Mouse (Mus musculus) limb, embryonic 11.5 days (tissue): Measurements from ENCODE around the gene Osbp. TPM values are rescaled to one million over a fixed set of nuclear protein-coding genes. Genes with fewer than 3 reads are reported as not detected.
"Not testable (repeated sequence)": the region's sequence is repeated elsewhere in the genome, so short reads cannot be mapped to it uniquely, and the experiment has no call there.

Experiments used
- ATAC-seq: fragments of 200-750 bp; cut with Nextera tagmentation; 2 replicates; pipeline ENCODE4 v1.8.0; 2017; ENCODE audit warnings: low read depth; ENCODE audit not compliant: insufficient number of reproducible peaks, low FRiP score, low TSS enrichment
- DNase-seq: peaks from one replicate; pipeline ENCODE4 v3.0.0-alpha.2; 2015; ENCODE audit warnings: low spot score
- H3K27ac ChIP-seq: fragments of 300-500 bp; sonication (generic); replicated peaks from 2 replicates; pipeline ENCODE4 v1.5.1; 2014; ENCODE audit warnings: low read depth, mild to moderate bottlenecking, low read length
- H3K27me3 ChIP-seq: fragments of 300-500 bp; sonication (generic); 2 replicates; pipeline ENCODE4 v1.6.1; 2014; ENCODE audit warnings: mild to moderate bottlenecking, low read length, mixed read lengths; ENCODE audit not compliant: control insufficient read depth, insufficient read depth
- H3K36me3 ChIP-seq: fragments of 300-500 bp; sonication (generic); 2 replicates; pipeline ENCODE4 v1.6.1; 2014; ENCODE audit warnings: mild to moderate bottlenecking, low read length, moderate library complexity, mixed read lengths; ENCODE audit not compliant: control insufficient read depth, insufficient read depth
- H3K4me1 ChIP-seq: fragments of 300-500 bp; sonication (generic); 2 replicates; pipeline ENCODE4 v1.6.1; 2014; ENCODE audit warnings: low read length, mixed read lengths; ENCODE audit not compliant: control insufficient read depth, insufficient read depth
- H3K4me2 ChIP-seq: fragments of 300-500 bp; sonication (generic); 2 replicates; pipeline ENCODE4 v1.6.1; 2014; ENCODE audit warnings: low read depth, mild to moderate bottlenecking, moderate library complexity; ENCODE audit not compliant: severe bottlenecking
- H3K4me3 ChIP-seq: fragments of 300-500 bp; sonication (generic); 2 replicates; pipeline ENCODE4 v1.5.1; 2014; ENCODE audit warnings: low read depth, low read length
- H3K9ac ChIP-seq: fragments of 300-500 bp; sonication (generic); 2 replicates; pipeline ENCODE4 v1.6.1; 2014; ENCODE audit warnings: mild to moderate bottlenecking, low read length
- H3K9me3 ChIP-seq: fragments of 300-500 bp; sonication (generic); 2 replicates; pipeline ENCODE4 v1.6.1; 2016; ENCODE audit warnings: low read length; ENCODE audit not compliant: control insufficient read depth
- WGBS: fragments of 180-500 bp; shearing (Covaris S2); extraction: QIAGEN DNeasy Blood & Tissue Kit; methylation state at CpG from one replicate; pipeline ENCODE4 v1.1.7; 2014; 5-methylcytosine and 5-hydroxymethylcytosine counted together
- polyA plus RNA-seq: library from polyadenylated mRNA; unstranded; fragments of >200 nt; fragmentation: Nextera tagmentation; extraction: Ambion mirVana; gene quantifications from 2 replicates; pipeline ENCODE4 v1.2.1, GENCODE M21; 2014

The Osbp gene
- polyA plus RNA-seq, 1 experiment from 2014 or later = 6.1 TPM

DNA sequence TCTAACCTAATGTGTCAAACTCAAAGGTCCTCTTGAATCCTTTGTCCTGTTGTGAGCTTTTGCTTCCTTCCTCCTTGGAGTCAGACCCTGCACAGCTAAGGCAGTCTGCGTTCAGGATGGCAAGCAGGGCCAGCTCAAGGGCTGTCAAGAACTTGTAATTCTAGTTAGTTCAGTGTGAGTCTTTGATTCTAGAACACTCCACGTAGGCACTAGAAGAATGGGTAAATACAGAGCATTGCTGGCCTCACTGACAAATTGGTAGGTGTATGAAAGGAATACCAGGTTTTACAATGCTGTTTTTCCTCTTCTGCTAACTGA is 8.4 kb downstream of the Osbp start:
- no peak overlapping the region for H3K4me3 ChIP-seq
- ATAC-seq = no peak

DNA sequence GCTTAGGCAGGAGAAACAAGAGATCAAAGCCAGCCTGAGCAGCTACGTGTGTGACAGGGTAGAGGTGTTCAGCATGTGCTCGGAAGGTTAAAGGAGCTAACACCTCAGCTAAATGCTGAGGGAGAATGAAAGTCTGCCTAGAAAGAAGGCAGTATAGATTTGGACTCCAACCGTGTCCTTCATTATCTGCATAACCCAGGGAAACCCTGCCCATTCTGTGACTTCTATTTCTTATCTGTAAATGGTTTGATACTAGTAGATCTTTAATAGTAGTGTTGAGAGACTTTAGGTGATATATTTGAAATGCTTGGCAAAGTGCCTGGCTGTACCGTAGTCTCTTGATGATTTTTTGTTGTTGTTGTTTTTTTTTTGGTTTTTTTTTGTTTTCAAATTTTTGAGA is 9.9 kb downstream of the Osbp start:
- Histone ChIP-seq H3K9me3 (no peaks in the 10 kb centered on the region), H3K27me3 (no peaks in the 10 kb centered on the region), H3K4me1 (no peaks in the 10 kb centered on the region), H3K36me3 (peaks cover 24% of the 10 kb centered on the region), H3K4me3 (no peak overlapping the region), H3K4me2 (no peak overlapping the region), H3K9ac (no peak overlapping the region), H3K27ac (no peak overlapping the region)
- ATAC-seq = no peak
- WGBS = 83% methylated on average over 4 of the region's 4 CpGs
- no peak for DNase-seq

More for the DNA sequence above, 8.4 kb downstream of the Osbp start:
- H3K27ac ChIP-seq = no peak overlapping the region
- no peak overlapping the region for H3K9ac ChIP-seq
- H3K4me2 ChIP-seq = no peak overlapping the region
- no peaks in the 10 kb centered on the region for H3K9me3 ChIP-seq
- H3K27me3 ChIP-seq = no peaks in the 10 kb centered on the region
- H3K36me3 ChIP-seq = peaks cover 20% of the 10 kb centered on the region
- WGBS = 90% methylated on average over 2 of the region's 2 CpGs
- no peaks in the 10 kb centered on the region for H3K4me1 ChIP-seq
- no peak for DNase-seq

DNA sequence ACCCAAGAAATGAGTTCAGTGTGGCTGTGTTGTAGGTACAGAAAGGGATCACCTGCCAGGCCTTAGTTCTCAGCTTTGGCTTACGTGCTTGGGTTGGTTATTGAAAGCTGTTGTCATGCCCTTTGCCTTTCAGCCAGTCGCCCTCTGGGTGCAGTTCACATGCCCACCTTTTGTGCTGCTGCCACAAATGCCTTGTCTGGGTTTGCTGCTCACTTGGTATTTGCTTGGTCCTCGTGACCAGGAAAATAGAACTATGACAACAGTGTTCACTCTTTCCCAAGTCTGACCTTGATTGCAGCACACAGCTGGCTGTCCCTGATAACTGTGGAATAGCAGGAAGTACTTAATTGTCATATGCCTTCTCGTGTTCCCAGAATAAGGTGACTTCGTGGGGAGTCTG is 11.6 kb downstream of the Osbp start:
- H3K4me1 ChIP-seq = no peaks in the 10 kb centered on the region
- no peak for ATAC-seq
- no peak overlapping the region for H3K4me2 ChIP-seq
- H3K36me3 ChIP-seq = peaks cover 22% of the 10 kb centered on the region
- DNase-seq = no peak
- WGBS = 83% methylated on average over 5 of the region's 5 CpGs
- no peak overlapping the region for H3K4me3 ChIP-seq
- no peak overlapping the region for H3K27ac ChIP-seq
- H3K9me3 ChIP-seq = no peaks in the 10 kb centered on the region
- no peaks in the 10 kb centered on the region for H3K27me3 ChIP-seq
- no peak overlapping the region for H3K9ac ChIP-seq

- Histone ChIP-seq H3K27me3 (no peaks in the 10 kb centered on the region), H3K27ac (no peak overlapping the region), H3K4me3 (no peak overlapping the region), H3K36me3 (peaks cover 22% of the 10 kb centered on the region), H3K9ac (no peak overlapping the region), H3K4me2 (no peak overlapping the region), H3K9me3 (no peaks in the 10 kb centered on the region), H3K4me1 (no peaks in the 10 kb centered on the region)
- DNase-seq (no peak), ATAC-seq (no peak)
- WGBS = 90% methylated on average over 4 of the region's 4 CpGs
These were observed 14.7 kb downstream of the Osbp start for GRCm38 (mm10) chr19:11980471-11980870.

- DNase-seq, H3K27me3 ChIP-seq, H3K27ac ChIP-seq, ATAC-seq, H3K4me2 ChIP-seq, H3K4me3 ChIP-seq, H3K9me3 ChIP-seq, H3K4me1 ChIP-seq, H3K9ac ChIP-seq: not testable (repeated sequence)
- peaks cover 20% of the 10 kb centered on the region for H3K36me3 ChIP-seq
- WGBS = 89% methylated on average over 5 of the region's 5 CpGs
These were observed 18.9 kb downstream of the Osbp start for GRCm38 (mm10) chr19:11984614-11985013.

GRCm38 (mm10) chr19:11987841-11988240 is 22.1 kb downstream of the Osbp start:
- no peak for DNase-seq
- no peak overlapping the region for H3K9ac ChIP-seq
- H3K9me3 ChIP-seq = no peaks in the 10 kb centered on the region
- peaks cover 20% of the 10 kb centered on the region for H3K36me3 ChIP-seq
- H3K27ac ChIP-seq = no peak overlapping the region
- ATAC-seq = no peak
- no peak overlapping the region for H3K4me2 ChIP-seq
- no peaks in the 10 kb centered on the region for H3K27me3 ChIP-seq
- H3K4me1 ChIP-seq = no peaks in the 10 kb centered on the region
- H3K4me3 ChIP-seq = no peak overlapping the region
- 92% methylated on average over 3 of the region's 3 CpGs for WGBS

GRCm38 (mm10) chr19:11989334-11989733 is 23.6 kb downstream of the Osbp start:
- Histone ChIP-seq H3K27me3 (no peaks in the 10 kb centered on the region), H3K9ac (no peak overlapping the region), H3K4me2 (no peak overlapping the region), H3K4me1 (no peaks in the 10 kb centered on the region), H3K36me3 (peaks cover 13% of the 10 kb centered on the region), H3K27ac (no peak overlapping the region), H3K4me3 (no peak overlapping the region), H3K9me3 (no peaks in the 10 kb centered on the region)
- DNase-seq = no peak
- no peak for ATAC-seq
- 97% methylated on average over 7 of the region's 7 CpGs for WGBS

DNA sequence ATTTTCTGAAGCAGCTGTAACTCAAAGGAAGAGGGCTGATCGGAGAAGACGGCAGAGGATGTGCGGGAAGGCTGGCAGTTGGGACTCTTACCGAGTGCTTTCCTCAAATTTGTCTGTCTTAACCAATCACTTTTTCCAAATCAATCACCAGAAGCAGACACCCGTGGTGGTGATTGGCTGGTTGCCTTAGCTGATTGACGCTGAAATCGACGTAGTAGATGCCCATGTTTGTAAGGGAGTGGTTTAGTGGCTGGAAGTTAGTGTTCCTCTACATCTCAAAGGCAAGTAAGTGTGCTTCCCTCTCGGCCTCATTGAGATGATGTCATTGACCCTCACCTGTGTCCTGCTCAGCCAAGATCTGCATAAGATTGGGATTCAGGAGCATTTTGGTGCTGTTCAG is 26.3 kb downstream of the Osbp start:
- Histone ChIP-seq H3K9ac (no peak overlapping the region), H3K4me2 (no peak overlapping the region), H3K27ac (no peak overlapping the region), H3K4me3 (no peak overlapping the region), H3K36me3 (peaks cover 11% of the 10 kb centered on the region), H3K9me3 (no peaks in the 10 kb centered on the region), H3K27me3 (no peaks in the 10 kb centered on the region), H3K4me1 (no peaks in the 10 kb centered on the region)
- ATAC-seq (no peak), DNase-seq (no peak)
- WGBS = 95% methylated on average over 9 of the region's 9 CpGs

DNA sequence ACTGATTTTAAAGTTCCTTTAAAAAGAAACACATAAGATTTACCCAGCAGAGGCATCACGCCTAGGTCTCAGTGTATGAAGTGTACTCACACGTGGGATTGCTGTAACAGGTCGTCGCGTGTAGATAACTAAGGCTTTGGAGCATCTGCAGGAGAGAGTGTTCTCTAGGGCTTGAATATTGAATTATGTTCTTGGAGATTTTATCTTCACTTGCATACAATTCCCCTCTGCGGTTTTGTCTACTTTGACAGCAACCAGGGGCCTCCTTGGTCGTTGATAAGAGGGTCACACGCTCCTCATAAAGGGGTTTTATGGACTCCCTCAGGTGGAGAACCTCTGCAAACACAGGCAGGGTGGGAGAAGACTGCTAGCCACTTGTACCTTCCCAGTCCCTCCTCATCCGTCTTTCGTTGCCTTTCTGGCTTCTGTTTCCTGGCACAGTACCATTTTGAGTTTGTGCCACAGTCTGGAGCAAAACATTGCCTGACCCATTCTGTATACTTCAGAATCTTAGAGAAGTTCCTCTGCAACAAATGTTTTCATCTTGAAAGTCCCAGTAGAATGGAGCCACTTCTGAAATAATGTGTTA is 26.8 kb downstream of the Osbp start:
- no peak overlapping the region for H3K4me2 ChIP-seq
- no peak for ATAC-seq
- H3K4me3 ChIP-seq = no peak overlapping the region
- H3K36me3 ChIP-seq = peaks cover 10% of the 10 kb centered on the region
- 92% methylated on average over 10 of the region's 10 CpGs for whole genome bisulfite sequencing
- no peak overlapping the region for H3K9ac ChIP-seq
- DNase-seq = no peak
- no peaks in the 10 kb centered on the region for H3K4me1 ChIP-seq
- no peaks in the 10 kb centered on the region for H3K27me3 ChIP-seq
- no peak overlapping the region for H3K27ac ChIP-seq
- no peaks in the 10 kb centered on the region for H3K9me3 ChIP-seq
